ENCODE assay signal across 8 mouse cellular contexts in the genomic region with DNA sequence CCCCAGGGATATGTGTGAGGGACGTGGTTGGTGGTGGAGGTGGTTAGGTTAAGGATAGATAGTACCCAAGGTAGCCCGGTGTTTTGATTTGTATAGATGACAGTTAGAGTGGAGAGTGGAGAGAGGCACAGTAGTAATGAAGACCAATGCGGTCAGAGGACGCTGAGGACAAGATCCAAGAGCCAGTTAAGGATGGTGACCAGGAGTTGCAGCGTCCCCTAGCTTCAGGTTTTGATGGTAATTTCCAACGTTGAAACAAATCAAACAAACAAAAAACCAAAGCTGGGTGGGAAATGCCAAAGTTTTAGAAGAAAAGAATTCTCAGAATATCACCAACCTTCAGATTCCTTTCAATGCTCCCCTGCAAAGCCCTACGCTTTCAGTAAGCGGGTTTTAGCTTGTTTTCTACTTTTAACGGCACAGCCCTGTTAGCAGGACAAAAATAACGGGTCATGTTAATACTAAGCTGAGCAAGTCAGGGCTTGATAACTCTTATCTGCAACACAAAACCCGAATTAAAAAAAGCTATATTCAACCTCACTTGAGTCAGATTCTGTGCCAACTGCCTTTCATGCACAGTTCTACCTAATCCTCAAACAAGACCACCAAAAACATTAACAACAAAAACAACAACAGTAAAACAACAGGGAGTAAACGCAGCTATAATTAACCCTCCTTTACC. TPM values are rescaled to one million over a fixed set of nuclear protein-coding genes. Genes with fewer than 3 reads are reported as not detected.
A peak's percentile ranks its signal among the peaks of the same experiment; 100 is the strongest.
DNase-seq lines count a peak whose midpoint lies in the region; ATAC-seq lines count a peak whose summit lies in the region.

No protein-coding gene starts in this region.

- WGBS in embryonic facial prominence, embryonic 10.5 days = 27% methylated on average over 12 of the region's 12 CpGs
- 31% methylated on average over 12 of the region's 12 CpGs for WGBS in hindbrain, embryonic 15.5 days

- peak overlapping the region; percentile 96 for H3K4me3 ChIP-seq in embryonic facial prominence, embryonic 10.5 days
- H3K4me3 ChIP-seq in hindbrain, embryonic 15.5 days = peak overlapping the region; percentile 87

- no peaks in the 10 kb centered on the region for H3K27me3 ChIP-seq in embryonic facial prominence, embryonic 10.5 days (replicated peaks; ENCODE audit: low read depth, poor library complexity, severe bottlenecking)
- no peaks in the 10 kb centered on the region for H3K27me3 ChIP-seq in hindbrain, embryonic 15.5 days

- H3K9me3 ChIP-seq in embryonic facial prominence, embryonic 10.5 days = no peaks in the 10 kb centered on the region
- H3K9me3 ChIP-seq in hindbrain, embryonic 15.5 days = no peaks in the 10 kb centered on the region

- DNase-seq in adrenal gland, postnatal 14 days = peak; percentile 51
- no peak for DNase-seq in adrenal gland, postnatal 25 days
- DNase-seq in 3T3-L1 (ENCODE audit: low read depth, low spot score) = peak; percentile 21
- no peak for DNase-seq in embryonic facial prominence, embryonic 10.5 days (ENCODE audit: low spot score)
- peak; percentile 40 for DNase-seq in lung, postnatal 10 days
- no peak for DNase-seq in urinary bladder, postnatal 36 days (ENCODE audit: low spot score in 2 of 2)

- H3K27ac ChIP-seq in embryonic facial prominence, embryonic 10.5 days (replicated peaks) = peak overlapping the region; percentile 91
- H3K27ac ChIP-seq in hindbrain, embryonic 15.5 days (replicated peaks) = peak overlapping the region; percentile 75

- H3K36me3 ChIP-seq in embryonic facial prominence, embryonic 10.5 days (replicated peaks) = peaks cover 4% of the 10 kb centered on the region
- no peaks in the 10 kb centered on the region for H3K36me3 ChIP-seq in hindbrain, embryonic 15.5 days

- peaks cover 20% of the 10 kb centered on the region for H3K4me1 ChIP-seq in embryonic facial prominence, embryonic 10.5 days
- H3K4me1 ChIP-seq in hindbrain, embryonic 15.5 days (replicated peaks) = peaks cover 23% of the 10 kb centered on the region

- ATAC-seq in hindbrain, embryonic 15.5 days (ENCODE audit: low FRiP score, low read depth) = no peak
- no peak for ATAC-seq in erythroid progenitor cell, adult 5-6 weeks (replicated peaks; ENCODE audit: low FRiP score, poor library complexity, severe bottlenecking)

- peak overlapping the region; percentile 59 for H3K9ac ChIP-seq in hindbrain, embryonic 15.5 days

- peak overlapping the region; percentile 78 for H3K4me2 ChIP-seq in hindbrain, embryonic 15.5 days

RNA-seq across cellular contexts. Expression of gene Idh1, which starts 0.6 kb away (rescaled TPM):
- 345 and 387 TPM in 2 replicates for total RNA-seq in adrenal gland, postnatal 14 days (2021)
- 698 and 945 TPM in 2 replicates for total RNA-seq in adrenal gland, postnatal 25 days (2021)
- 228 and 231 TPM in 2 replicates for polyA plus RNA-seq in embryonic facial prominence, embryonic 10.5 days (2016; fragmentation: Nextera tagmentation; extraction: Ambion mirVana)
- 465 and 481 TPM in 2 replicates for polyA plus RNA-seq in hindbrain, embryonic 15.5 days (2015; fragmentation: Nextera tagmentation; extraction: Ambion mirVana)
- total RNA-seq in erythroid progenitor cell, adult 5-6 weeks (2015; ENCODE audit: low replicate concordance) = 21.8 and 24.9 TPM in 2 replicates
- 24.0 and 30.5 TPM in 2 replicates for total RNA-seq in erythroid progenitor cell, adult 5-6 weeks (2017; ENCODE audit: low replicate concordance)

RNA-seq across cellular contexts. Expression of gene Pikfyve, which starts 0.8 kb away (rescaled TPM):
- 27.9 TPM in 2 replicates for total RNA-seq in adrenal gland, postnatal 14 days (2021)
- 33.8 and 36.8 TPM in 2 replicates for total RNA-seq in adrenal gland, postnatal 25 days (2021)
- polyA plus RNA-seq in embryonic facial prominence, embryonic 10.5 days (2016; fragmentation: Nextera tagmentation; extraction: Ambion mirVana) = 13.5 and 13.7 TPM in 2 replicates
- 10.9 and 11.5 TPM in 2 replicates for polyA plus RNA-seq in hindbrain, embryonic 15.5 days (2015; fragmentation: Nextera tagmentation; extraction: Ambion mirVana)
- 14.1 and 29.8 TPM in 2 replicates for total RNA-seq in erythroid progenitor cell, adult 5-6 weeks (2015; ENCODE audit: low replicate concordance)
- 9.5 and 39.4 TPM in 2 replicates for total RNA-seq in erythroid progenitor cell, adult 5-6 weeks (2017; ENCODE audit: low replicate concordance)

Comparison
In these comparisons a context has a peak if more than half of its experiments do, and no peak if none do; other contexts are left out.
1. DNase-seq: peak in adrenal gland, postnatal 14 days (single experiment), 3T3-L1 (single experiment) and lung, postnatal 10 days (single experiment); none in adrenal gland, postnatal 25 days (single experiment), embryonic facial prominence, embryonic 10.5 days (single experiment) and urinary bladder, postnatal 36 days (0 of 2).
2. RNA of gene Idh1, which starts 0.6 kb away (total RNA-seq): 698 to 945 TPM in adrenal gland, postnatal 25 days and 345 to 387 TPM in adrenal gland, postnatal 14 days; 21.8 to 30.5 TPM in erythroid progenitor cell, adult 5-6 weeks; every median in the first group is over 10 times any median in the second.